Mouse (Mus musculus) c-Kit-positive CD71-positive TER-119-negative erythroid progenitor cells, embryonic 14.5 days (primary cell): Measurements from ENCODE around the gene Spata21.

Source experiments
- DNase-seq: peaks from one replicate; pipeline ENCODE4 v3.0.0-alpha.2; 2013; ENCODE audit warnings: low read depth

Spata21 gene

DNA sequence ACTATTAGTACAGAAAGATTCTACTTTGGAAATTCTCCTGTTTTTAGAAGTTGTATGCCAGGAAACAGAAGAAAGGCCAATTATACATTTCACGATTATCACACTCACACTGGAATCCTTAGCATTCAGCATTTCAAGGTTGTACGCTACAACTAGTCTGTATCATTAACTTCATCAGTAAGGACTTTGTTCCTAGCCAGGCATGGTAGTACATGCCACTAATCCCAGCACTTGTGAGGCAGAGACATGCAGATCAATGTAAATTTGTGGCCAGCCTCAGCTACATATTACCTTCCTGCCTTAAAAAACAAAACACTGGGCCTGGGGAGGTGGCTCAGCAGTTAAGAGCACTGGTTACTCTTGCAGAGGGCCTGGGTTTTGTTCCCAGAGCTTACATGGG is 70.5 kb downstream of the Spata21 start:
- DNase-seq: no peak

DNA sequence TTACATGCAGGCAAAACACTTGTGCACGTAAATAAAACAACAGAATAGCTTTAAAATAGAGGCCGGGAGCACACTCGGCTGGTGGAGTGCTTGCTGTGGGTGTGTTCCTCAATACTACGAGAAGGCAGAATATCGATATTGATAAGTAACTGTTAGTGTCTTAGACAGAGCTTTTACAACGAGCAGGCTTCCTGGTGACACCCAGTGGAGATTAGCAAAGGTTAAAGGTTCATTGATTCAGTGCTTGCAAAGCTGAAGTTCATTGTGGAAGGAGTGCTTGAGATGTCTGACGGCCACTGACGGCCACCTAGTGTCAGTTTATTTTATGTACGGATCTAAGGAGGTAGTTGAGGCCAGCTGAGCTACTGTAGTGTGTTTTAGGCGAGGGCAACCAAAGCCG is 71.0 kb downstream of the Spata21 start:
- no peak for DNase-seq

DNA sequence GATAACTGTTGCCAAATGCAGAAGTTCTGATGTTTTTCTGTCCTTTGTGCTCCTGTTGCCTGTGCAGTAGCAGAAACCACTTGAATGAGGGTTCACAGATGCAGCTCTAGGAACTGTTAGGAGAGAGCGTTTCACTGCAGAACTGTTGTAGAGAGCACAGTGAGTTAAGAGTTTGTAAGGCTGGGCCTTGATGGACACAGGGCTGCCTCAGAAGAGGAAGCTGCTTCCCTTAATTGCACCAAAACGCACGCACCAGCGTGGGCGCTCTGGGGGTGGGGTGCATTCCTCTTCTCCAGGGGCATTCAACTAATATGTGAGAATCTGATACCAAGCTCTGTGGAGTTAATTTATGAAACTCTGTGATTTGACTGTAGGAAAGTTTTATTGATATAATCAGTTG is 71.5 kb downstream of the Spata21 start:
- DNase-seq: no peak

DNA sequence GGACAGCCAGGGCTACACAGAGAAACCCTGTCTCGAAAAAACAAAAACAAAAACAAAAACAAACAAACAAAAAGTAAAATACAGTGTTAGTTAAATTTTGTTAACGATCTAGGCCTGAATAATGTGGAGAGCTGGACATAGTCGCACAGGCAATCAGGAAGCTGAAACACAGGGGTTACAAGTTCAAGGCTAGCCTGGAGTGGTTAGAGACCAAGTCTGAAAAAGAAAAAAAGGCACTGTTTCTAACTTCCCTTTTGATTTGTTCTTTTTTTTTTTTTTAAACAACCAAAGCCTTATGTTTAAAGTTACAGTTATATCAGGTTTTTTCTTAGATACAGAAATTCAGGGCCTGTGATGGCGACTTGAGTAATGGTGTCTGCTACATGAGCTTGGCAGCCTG is 72.1 kb downstream of the Spata21 start:
- DNase-seq: no peak

DNA sequence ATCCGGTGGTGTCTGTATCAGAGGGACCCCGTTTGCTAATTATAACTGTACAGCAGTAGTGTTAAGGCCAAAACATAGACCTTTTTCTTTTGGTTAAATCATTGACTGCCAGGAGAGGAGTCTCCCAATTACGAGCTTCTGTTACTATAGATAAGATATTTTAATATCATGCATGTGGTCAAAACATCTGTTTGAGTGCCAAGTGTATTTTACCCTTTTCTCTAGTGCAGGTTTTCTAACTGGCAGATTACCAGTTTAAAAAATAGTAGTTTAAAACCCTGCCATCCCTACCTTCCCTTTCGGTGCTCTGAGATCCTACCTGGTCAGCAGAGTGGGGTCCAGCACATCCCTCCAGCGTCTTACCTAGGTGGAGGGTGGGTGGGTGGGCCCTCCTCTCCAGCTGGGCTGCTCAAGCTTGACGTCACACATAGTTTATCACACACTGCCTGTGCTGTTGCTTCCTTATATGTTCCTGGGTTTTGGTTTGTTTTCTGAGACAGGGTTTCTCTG is 73.6 kb downstream of the Spata21 start:
- peak; percentile 52 for DNase-seq
